Comparison of ENCODE assay signal across 8 mouse cellular contexts in the genomic region with DNA sequence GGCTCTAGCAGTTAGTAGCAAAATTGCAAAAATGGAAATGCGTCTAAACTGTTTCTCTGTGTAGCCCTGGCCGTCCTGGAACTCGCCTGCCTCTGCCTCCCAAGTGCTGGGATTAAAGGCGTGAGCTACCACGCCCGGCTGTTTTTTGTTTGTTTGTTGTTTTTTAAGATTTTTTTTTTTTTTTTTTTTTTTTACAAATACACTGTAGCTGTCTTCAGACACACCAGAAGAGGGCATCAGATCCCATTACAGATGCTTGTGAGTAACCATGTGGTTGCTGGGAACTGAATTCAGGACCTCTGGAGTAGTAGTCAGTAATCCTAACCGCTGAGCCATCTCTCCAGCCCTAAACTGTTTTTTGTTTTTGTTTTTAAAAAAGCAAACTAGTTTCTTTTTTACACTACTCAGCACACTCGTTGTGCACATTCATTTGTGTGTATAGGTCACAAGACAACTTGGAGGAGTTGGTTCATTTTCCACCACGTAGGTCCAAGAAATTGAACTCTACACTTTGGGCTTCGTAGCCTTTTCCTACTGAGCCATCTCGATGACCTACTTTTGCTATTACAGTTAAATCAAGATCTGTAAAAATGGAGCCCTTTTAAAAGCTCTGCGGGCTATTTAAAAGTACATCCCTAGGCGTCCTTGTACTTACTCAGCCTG. TPM values are rescaled to one million over a fixed set of nuclear protein-coding genes. Genes with fewer than 3 reads are reported as not detected.
DNase-seq lines count a peak whose midpoint lies in the region; ATAC-seq lines count a peak whose summit lies in the region.

No protein-coding gene starts in this region.

- peak overlapping the region; percentile 87; the same call in 1 of the 2 replicates for H3K27ac ChIP-seq in hindbrain, embryonic 16.5 days (ENCODE audit: low read depth, low read length)
- peak overlapping the region; percentile 92; the same call in 1 of the 2 replicates for H3K27ac ChIP-seq in midbrain, embryonic 14.5 days (replicated peaks; ENCODE audit: low read depth, low read length)

- no peak for ATAC-seq in hindbrain, embryonic 16.5 days
- no peak for ATAC-seq in midbrain, embryonic 14.5 days (ENCODE audit: low FRiP score, low TSS enrichment)
- no peak for ATAC-seq in megakaryocyte progenitor cell, adult 5-6 weeks (replicated peaks; ENCODE audit: poor library complexity)

- no peaks in the 10 kb centered on the region for H3K36me3 ChIP-seq in hindbrain, embryonic 16.5 days (ENCODE audit: control insufficient read depth, insufficient read depth, low read length)
- no peaks in the 10 kb centered on the region for H3K36me3 ChIP-seq in midbrain, embryonic 14.5 days (ENCODE audit: control insufficient read depth, insufficient read depth, low read length)

- peak overlapping the region; percentile 65 for H3K4me2 ChIP-seq in hindbrain, embryonic 16.5 days (ENCODE audit: low read length)
- peak overlapping the region; percentile 83 for H3K4me2 ChIP-seq in midbrain, embryonic 14.5 days (ENCODE audit: low read length)

- peak; percentile 60 for DNase-seq in kidney, adult 9 months
- DNase-seq in kidney, postnatal 10 days: no peak
- DNase-seq in adipocyte (ENCODE audit: low spot score): peak; percentile 51
- no peak for DNase-seq in midbrain, embryonic 14.5 days
- DNase-seq in spleen, postnatal 10 days (ENCODE audit: low spot score in 2 of 2): no peak
- DNase-seq in layer of hippocampus, postnatal 14 days (ENCODE audit: low spot score in 2 of 2): no peak

- H3K4me3 ChIP-seq in hindbrain, embryonic 16.5 days (ENCODE audit: low read length): peak overlapping the region; percentile 70
- H3K4me3 ChIP-seq in midbrain, embryonic 14.5 days (replicated peaks; ENCODE audit: low read depth, low read length): peak overlapping the region; percentile 84

- H3K9ac ChIP-seq in hindbrain, embryonic 16.5 days (ENCODE audit: low read depth, low read length): peak overlapping the region; percentile 81; the same call in 1 of the 2 replicates
- H3K9ac ChIP-seq in midbrain, embryonic 14.5 days (replicated peaks; ENCODE audit: low read length): no peak overlapping the region; the same call in 1 of the 2 replicates

- 78% methylated on average over 13 of the region's 13 CpGs for WGBS in hindbrain, embryonic 16.5 days
- WGBS in midbrain, embryonic 14.5 days: 78% methylated on average over 13 of the region's 13 CpGs

- no peaks in the 10 kb centered on the region for H3K27me3 ChIP-seq in hindbrain, embryonic 16.5 days (replicated peaks; ENCODE audit: control insufficient read depth, insufficient read depth, low read length)
- no peaks in the 10 kb centered on the region for H3K27me3 ChIP-seq in midbrain, embryonic 14.5 days (ENCODE audit: control insufficient read depth, insufficient read depth, low read length)

- peaks cover 33% of the 10 kb centered on the region for H3K4me1 ChIP-seq in hindbrain, embryonic 16.5 days (ENCODE audit: control insufficient read depth, insufficient read depth, low read depth, low read length)
- H3K4me1 ChIP-seq in midbrain, embryonic 14.5 days (ENCODE audit: control insufficient read depth, insufficient read depth, low read length): peaks cover 14% of the 10 kb centered on the region

- no peaks in the 10 kb centered on the region for H3K9me3 ChIP-seq in hindbrain, embryonic 16.5 days (ENCODE audit: control insufficient read depth, low read length)
- no peaks in the 10 kb centered on the region for H3K9me3 ChIP-seq in midbrain, embryonic 14.5 days (ENCODE audit: control insufficient read depth, low read length)

RNA-seq across cellular contexts. Expression of a gene that starts 1.0 kb away (rescaled TPM):
- 29.4 and 30.3 TPM in 2 replicates for polyA plus RNA-seq in hindbrain, embryonic 16.5 days (2015; fragmentation: Nextera tagmentation; extraction: Ambion mirVana)
- 28.8 and 32.9 TPM in 2 replicates for polyA plus RNA-seq in midbrain, embryonic 14.5 days (2014; fragmentation: Nextera tagmentation; extraction: Ambion mirVana)
- 3.3 and 4.1 TPM in 2 replicates for total RNA-seq in megakaryocyte progenitor cell, adult 5-6 weeks (2015)
- 3.9 and 6.1 TPM in 2 replicates for total RNA-seq in megakaryocyte progenitor cell, adult 5-6 weeks (2017)
- total RNA-seq in layer of hippocampus, postnatal 14 days (2021): 10 to 100 TPM; 20.4 to 20.8 TPM

RNA-seq across cellular contexts. Expression of a gene that starts 2.4 kb away (rescaled TPM):
- polyA plus RNA-seq in hindbrain, embryonic 16.5 days (2015; fragmentation: Nextera tagmentation; extraction: Ambion mirVana): 219 and 224 TPM in 2 replicates
- polyA plus RNA-seq in midbrain, embryonic 14.5 days (2014; fragmentation: Nextera tagmentation; extraction: Ambion mirVana): 183 and 186 TPM in 2 replicates
- total RNA-seq in megakaryocyte progenitor cell, adult 5-6 weeks (2015): 84.4 and 88.0 TPM in 2 replicates
- 68.8 and 102 TPM in 2 replicates for total RNA-seq in megakaryocyte progenitor cell, adult 5-6 weeks (2017)
- total RNA-seq in layer of hippocampus, postnatal 14 days (2021): 100 to 1,000 TPM; 166 to 171 TPM

RNA-seq across cellular contexts. Expression of a gene that starts 35.5 kb away (rescaled TPM):
- 121 and 122 TPM in 2 replicates for polyA plus RNA-seq in hindbrain, embryonic 16.5 days (2015; fragmentation: Nextera tagmentation; extraction: Ambion mirVana)
- polyA plus RNA-seq in midbrain, embryonic 14.5 days (2014; fragmentation: Nextera tagmentation; extraction: Ambion mirVana): 102 and 125 TPM in 2 replicates
- 93.9 and 114 TPM in 2 replicates for total RNA-seq in megakaryocyte progenitor cell, adult 5-6 weeks (2015)
- total RNA-seq in megakaryocyte progenitor cell, adult 5-6 weeks (2017): 66.9 and 67.3 TPM in 2 replicates
- total RNA-seq in layer of hippocampus, postnatal 14 days (2021): 10 to 100 TPM; 28.7 to 33.7 TPM

Comparison
In these comparisons a context has a peak if more than half of its experiments do, and no peak if none do; other contexts are left out.
1. DNase-seq: peak in kidney, adult 9 months (single experiment) and adipocyte (single experiment); none in kidney, postnatal 10 days (single experiment), midbrain, embryonic 14.5 days (single experiment), spleen, postnatal 10 days (0 of 2) and layer of hippocampus, postnatal 14 days (0 of 2).